28 mouse cellular contexts compared by ENCODE assay signal in genomic region chr11:115997047-115997446, GRCm38 (mm10). TPM values are rescaled to one million over a fixed set of nuclear protein-coding genes. Genes with fewer than 3 reads are reported as not detected.
DNase-seq lines count a peak whose midpoint lies in the region; ATAC-seq and TF ChIP-seq lines count a peak whose summit lies in the region.
"Had no signal": no experiment of that assay in that cellular context is flagged by ENCODE, and none has a peak within 500 bp of the region (broad histone marks: within the 10 kb centered on the region; RNA-seq: fewer than 3 reads in every experiment).

No protein-coding gene starts in this region.

- no peaks in the 10 kb centered on the region for H3K36me3 ChIP-seq in midbrain, postnatal 0 days (ENCODE audit: insufficient read depth, low read length)
- no peaks in the 10 kb centered on the region for H3K36me3 ChIP-seq in midbrain, embryonic 11.5 days (ENCODE audit: control insufficient read depth, insufficient read depth, low read length)
- H3K36me3 ChIP-seq in E14TG2a.4 (ENCODE audit: insufficient read depth, low read length) (no peaks in the 10 kb centered on the region), MEL (ENCODE audit: control insufficient read depth in 1 of 2, insufficient read depth in 2 of 2, low read length in 2 of 2) (peaks cover 0 to 3% of the 10 kb centered on the region in 2 experiments; a peak in 2 of 4 replicates)
- no peaks in the 10 kb centered on the region for H3K36me3 ChIP-seq in embryonic facial prominence, embryonic 10.5 days (replicated peaks)
- H3K36me3 ChIP-seq: forebrain, embryonic 10.5 days; G1E; heart, embryonic 12.5 days; heart, embryonic 15.5 days; hindbrain, embryonic 10.5 days; hindbrain, embryonic 13.5 days; intestine, embryonic 15.5 days had no signal

- no peaks in the 10 kb centered on the region for H3K4me1 ChIP-seq in midbrain, postnatal 0 days (ENCODE audit: insufficient read depth, low read length)
- no peaks in the 10 kb centered on the region; the same call in 1 of the 2 replicates for H3K4me1 ChIP-seq in midbrain, embryonic 11.5 days (ENCODE audit: control insufficient read depth, insufficient read depth, low read length)
- peaks cover 43% of the 10 kb centered on the region for H3K4me1 ChIP-seq in E14TG2a.4 (replicated peaks; ENCODE audit: low read depth, low read length)
- peaks cover 2 to 7% of the 10 kb centered on the region in 2 experiments; a peak in 2 of 4 replicates for H3K4me1 ChIP-seq in MEL (ENCODE audit: control insufficient read depth in 1 of 2, insufficient read depth in 2 of 2, low read length in 2 of 2)
- peaks cover 18% of the 10 kb centered on the region for H3K4me1 ChIP-seq in embryonic facial prominence, embryonic 10.5 days
- H3K4me1 ChIP-seq: heart, embryonic 12.5 days; heart, embryonic 15.5 days had no signal

- TF ChIP-seq POLR2A in MEL (IDR thresholded peaks at IDR 0.05; ENCODE audit: control insufficient read depth in 1 of 2, insufficient read depth in 1 of 2, low read depth in 1 of 2, low read length in 2 of 2, poor library complexity in 1 of 2): no peak

- no peak overlapping the region for H3K4me2 ChIP-seq in midbrain, postnatal 0 days (ENCODE audit: low read depth, low read length, poor library complexity, severe bottlenecking)
- H3K4me2 ChIP-seq in midbrain, embryonic 11.5 days: no peak overlapping the region
- H3K4me2 ChIP-seq: forebrain, embryonic 13.5 days; heart, embryonic 12.5 days; heart, embryonic 15.5 days; hindbrain, embryonic 13.5 days; intestine, embryonic 15.5 days had no signal

- DNase-seq in midbrain, postnatal 0 days (ENCODE audit: low spot score): no peak
- DNase-seq in midbrain, embryonic 11.5 days (ENCODE audit: low spot score, missing footprints): no peak
- DNase-seq in MEL (ENCODE audit: low read depth, low spot score): peak; percentile 66
- DNase-seq in right cerebral cortex, adult 2 months (ENCODE audit: low spot score in 2 of 2): no peak
- no peak for DNase-seq in embryonic facial prominence, embryonic 10.5 days (ENCODE audit: low spot score)
- no peak for DNase-seq in right cerebral cortex, postnatal 14 days
- DNase-seq in yolk sac, embryonic 10.5 days (ENCODE audit: low spot score): no peak
- DNase-seq: adrenal gland, postnatal 10 days; cerebellum, adult 11 months; cerebellum, postnatal 36 days; embryo, embryonic 11 days; forebrain, postnatal 0 days; gastrocnemius, adult 2 months; gastrocnemius, postnatal 14 days; heart, adult 18-20 months; heart, postnatal 10 days; heart, postnatal 36 days; kidney, adult 11 months had no signal

- ATAC-seq in midbrain, postnatal 0 days (ENCODE audit: low FRiP score): no peak
- no peak for ATAC-seq in midbrain, embryonic 11.5 days (ENCODE audit: low FRiP score)
- ATAC-seq: forebrain, embryonic 13.5 days; forebrain, postnatal 0 days; hindbrain, embryonic 16.5 days; intestine, embryonic 15.5 days had no signal

- no peaks in the 10 kb centered on the region for H3K27me3 ChIP-seq in midbrain, postnatal 0 days (ENCODE audit: insufficient read depth, low read length)
- no peaks in the 10 kb centered on the region for H3K27me3 ChIP-seq in midbrain, embryonic 11.5 days (ENCODE audit: control insufficient read depth, insufficient read depth, low read length)
- H3K27me3 ChIP-seq in E14TG2a.4 (ENCODE audit: insufficient read depth, low read length): peaks cover 12% of the 10 kb centered on the region
- H3K27me3 ChIP-seq in MEL (ENCODE audit: control insufficient read depth in 1 of 2, insufficient read depth in 2 of 2, low read length in 2 of 2): no peaks in the 10 kb centered on the region
- H3K27me3 ChIP-seq in embryonic facial prominence, embryonic 10.5 days (replicated peaks; ENCODE audit: low read depth, poor library complexity, severe bottlenecking): peaks cover 19% of the 10 kb centered on the region

- WGBS in midbrain, postnatal 0 days: 79% methylated on average over 4 of the region's 4 CpGs
- WGBS in midbrain, embryonic 11.5 days: 74% methylated on average over 4 of the region's 4 CpGs
- 74% methylated on average over 4 of the region's 4 CpGs for WGBS in embryonic facial prominence, embryonic 10.5 days

- no peaks in the 10 kb centered on the region for H3K9me3 ChIP-seq in midbrain, postnatal 0 days (ENCODE audit: low read length)
- no peaks in the 10 kb centered on the region for H3K9me3 ChIP-seq in midbrain, embryonic 11.5 days (ENCODE audit: control insufficient read depth, low read length)
- H3K9me3 ChIP-seq in E14TG2a.4 (ENCODE audit: low read length) (no peaks in the 10 kb centered on the region), MEL (replicated peaks; ENCODE audit: insufficient read depth, low read length) (no peaks in the 10 kb centered on the region)
- no peaks in the 10 kb centered on the region for H3K9me3 ChIP-seq in embryonic facial prominence, embryonic 10.5 days
- H3K9me3 ChIP-seq: forebrain, embryonic 10.5 days; forebrain, embryonic 13.5 days; G1E; heart, embryonic 12.5 days; heart, embryonic 15.5 days; hindbrain, embryonic 10.5 days; hindbrain, embryonic 13.5 days; intestine, embryonic 15.5 days had no signal

- H3K79me2 ChIP-seq in MEL (ENCODE audit: control insufficient read depth, insufficient read depth, low read length, poor library complexity): no peaks in the 10 kb centered on the region

- TF ChIP-seq CTCF in midbrain, postnatal 0 days (IDR thresholded peaks at IDR 0.05): no peak
- TF ChIP-seq CTCF in E14TG2a.4 (conservative IDR thresholded peaks at IDR 0.05; ENCODE audit: low read length) (0 out of 2 replicates have a peak, but pooled peaks have one; percentile 21), MEL (IDR thresholded peaks at IDR 0.05 in 2 of 3, conservative IDR thresholded peaks at IDR 0.05 in 1 of 3; ENCODE audit: control insufficient read depth in 1 of 3, insufficient read depth in 1 of 3, low read depth in 2 of 3, low read length in 3 of 3, poor library complexity in 1 of 3, severe bottlenecking in 1 of 3) (peak; percentile 53 to 77 (median 59))

- H3K27ac ChIP-seq in midbrain, postnatal 0 days (ENCODE audit: low read depth, low read length): no peak overlapping the region
- no peak overlapping the region for H3K27ac ChIP-seq in midbrain, embryonic 11.5 days (ENCODE audit: low read depth, low read length)
- no peak overlapping the region for H3K27ac ChIP-seq in MEL (ENCODE audit: control insufficient read depth, low read depth, low read length)
- no peak overlapping the region for H3K27ac ChIP-seq in embryonic facial prominence, embryonic 10.5 days (replicated peaks)
- H3K27ac ChIP-seq: forebrain, embryonic 10.5 days; forebrain, embryonic 13.5 days; gastrocnemius, adult 2 months; heart, embryonic 15.5 days; hindbrain, embryonic 10.5 days; hindbrain, embryonic 13.5 days; intestine, embryonic 15.5 days had no signal

- H3K4me3 ChIP-seq in midbrain, postnatal 0 days (ENCODE audit: low read depth, low read length): no peak overlapping the region
- no peak overlapping the region for H3K4me3 ChIP-seq in midbrain, embryonic 11.5 days (ENCODE audit: low read depth, low read length)
- no peak overlapping the region for H3K4me3 ChIP-seq in E14TG2a.4 (replicated peaks; ENCODE audit: low read length)
- no peak overlapping the region for H3K4me3 ChIP-seq in MEL (ENCODE audit: control insufficient read depth in 1 of 2, insufficient read depth in 1 of 2, low read depth in 2 of 2, low read length in 2 of 2)
- no peak overlapping the region for H3K4me3 ChIP-seq in embryonic facial prominence, embryonic 10.5 days
- H3K4me3 ChIP-seq: forebrain, embryonic 10.5 days; forebrain, embryonic 13.5 days; gastrocnemius, adult 2 months; heart, embryonic 12.5 days; heart, embryonic 15.5 days; hindbrain, embryonic 10.5 days; hindbrain, embryonic 13.5 days; intestine, embryonic 15.5 days had no signal

- peak; percentile 83 for TF ChIP-seq RAD21 in MEL (IDR thresholded peaks at IDR 0.05; ENCODE audit: low read depth, low read length)

- 0 out of 2 replicates have a peak overlapping the region, but pooled peaks have one; percentile 19 for H3K9ac ChIP-seq in midbrain, postnatal 0 days (replicated peaks; ENCODE audit: low read length, poor library complexity, severe bottlenecking)
- H3K9ac ChIP-seq in midbrain, embryonic 11.5 days (ENCODE audit: low read length): no peak overlapping the region
- H3K9ac ChIP-seq in MEL (ENCODE audit: control insufficient read depth, low read depth, low read length, poor library complexity, severe bottlenecking): no peak overlapping the region
- H3K9ac ChIP-seq: forebrain, embryonic 13.5 days; forebrain, postnatal 0 days; heart, embryonic 12.5 days; heart, embryonic 15.5 days; hindbrain, embryonic 13.5 days; intestine, embryonic 15.5 days had no signal

- no peak for TF ChIP-seq EP300 in MEL (IDR thresholded peaks at IDR 0.05; ENCODE audit: low read depth in 1 of 2, low read length in 2 of 2)

RNA-seq across cellular contexts. Expression of gene Galk1, which starts 15.5 kb away (rescaled TPM):
- 36.3 and 44.0 TPM in 2 replicates for total RNA-seq in midbrain, postnatal 0 days (2014; rRNA removed)
- polyA plus RNA-seq in midbrain, postnatal 0 days (2015; fragmentation: Nextera tagmentation; extraction: Ambion mirVana): 47.7 and 49.5 TPM in 2 replicates
- polyA plus RNA-seq in midbrain, embryonic 11.5 days (2014; fragmentation: Nextera tagmentation; extraction: Ambion mirVana): 82.5 and 93.4 TPM in 2 replicates
- 253 and 322 TPM in 2 replicates for total RNA-seq in MEL (2012; rRNA removed)
- polyA plus RNA-seq in MEL (2012; ENCODE audit: insufficient read depth in 1 of 2, insufficient read length in 2 of 2, low read depth in 1 of 2, low replicate concordance in 2 of 2, missing spikeins in 1 of 2): 100 to 1,000 TPM in 1 of 2 experiments, not detected in 1; 326 TPM
- polyA plus RNA-seq in embryonic facial prominence, embryonic 10.5 days (2016; fragmentation: Nextera tagmentation; extraction: Ambion mirVana): 212 and 216 TPM in 2 replicates

RNA-seq across cellular contexts. Expression of gene Itgb4, which starts 22.5 kb away (rescaled TPM):
- total RNA-seq in midbrain, postnatal 0 days (2014; rRNA removed): 2.2 and 3.0 TPM in 2 replicates
- 1.0 and 1.2 TPM in 2 replicates for polyA plus RNA-seq in midbrain, postnatal 0 days (2015; fragmentation: Nextera tagmentation; extraction: Ambion mirVana)
- 0.23 and 0.25 TPM in 2 replicates for polyA plus RNA-seq in midbrain, embryonic 11.5 days (2014; fragmentation: Nextera tagmentation; extraction: Ambion mirVana)
- total RNA-seq in MEL (2012; rRNA removed): 0.39 and 0.69 TPM in 2 replicates
- under 1 TPM in 1 of 2 experiments, not detected in 1; 0.85 TPM for polyA plus RNA-seq in MEL (2012; ENCODE audit: insufficient read depth in 1 of 2, insufficient read length in 2 of 2, low read depth in 1 of 2, low replicate concordance in 2 of 2, missing spikeins in 1 of 2)
- polyA plus RNA-seq in embryonic facial prominence, embryonic 10.5 days (2016; fragmentation: Nextera tagmentation; extraction: Ambion mirVana): 1.1 and 1.5 TPM in 2 replicates

RNA-seq across cellular contexts. Expression of gene H3f3b, which starts 30.7 kb away (rescaled TPM):
- total RNA-seq in midbrain, postnatal 0 days (2014; rRNA removed): 568 and 792 TPM in 2 replicates
- 2,143 and 2,254 TPM in 2 replicates for polyA plus RNA-seq in midbrain, postnatal 0 days (2015; fragmentation: Nextera tagmentation; extraction: Ambion mirVana)
- 1,982 and 2,171 TPM in 2 replicates for polyA plus RNA-seq in midbrain, embryonic 11.5 days (2014; fragmentation: Nextera tagmentation; extraction: Ambion mirVana)
- total RNA-seq in MEL (2012; rRNA removed): 451 and 498 TPM in 2 replicates
- polyA plus RNA-seq in MEL (2012; ENCODE audit: insufficient read depth in 1 of 2, insufficient read length in 2 of 2, low read depth in 1 of 2, low replicate concordance in 2 of 2, missing spikeins in 1 of 2): 100 to 1,000 TPM in 1 of 2 experiments, 10 to 100 TPM in 1; 96.6 to 767 TPM
- 1,824 and 1,981 TPM in 2 replicates for polyA plus RNA-seq in embryonic facial prominence, embryonic 10.5 days (2016; fragmentation: Nextera tagmentation; extraction: Ambion mirVana)

RNA-seq across cellular contexts. Expression of gene Unk, which starts 33.1 kb away (rescaled TPM):
- 45.2 and 55.1 TPM in 2 replicates for total RNA-seq in midbrain, postnatal 0 days (2014; rRNA removed)
- polyA plus RNA-seq in midbrain, postnatal 0 days (2015; fragmentation: Nextera tagmentation; extraction: Ambion mirVana): 25.5 and 26.7 TPM in 2 replicates
- 23.4 and 24.1 TPM in 2 replicates for polyA plus RNA-seq in midbrain, embryonic 11.5 days (2014; fragmentation: Nextera tagmentation; extraction: Ambion mirVana)
- total RNA-seq in MEL (2012; rRNA removed): 21.7 and 24.0 TPM in 2 replicates
- polyA plus RNA-seq in MEL (2012; ENCODE audit: insufficient read depth in 1 of 2, insufficient read length in 2 of 2, low read depth in 1 of 2, low replicate concordance in 2 of 2, missing spikeins in 1 of 2): 10 to 100 TPM in 1 of 2 experiments, not detected in 1; 42.3 TPM
- 49.4 and 50.9 TPM in 2 replicates for polyA plus RNA-seq in embryonic facial prominence, embryonic 10.5 days (2016; fragmentation: Nextera tagmentation; extraction: Ambion mirVana)
